ENCODE assay signal across 10 mouse cellular contexts in the genomic region with DNA sequence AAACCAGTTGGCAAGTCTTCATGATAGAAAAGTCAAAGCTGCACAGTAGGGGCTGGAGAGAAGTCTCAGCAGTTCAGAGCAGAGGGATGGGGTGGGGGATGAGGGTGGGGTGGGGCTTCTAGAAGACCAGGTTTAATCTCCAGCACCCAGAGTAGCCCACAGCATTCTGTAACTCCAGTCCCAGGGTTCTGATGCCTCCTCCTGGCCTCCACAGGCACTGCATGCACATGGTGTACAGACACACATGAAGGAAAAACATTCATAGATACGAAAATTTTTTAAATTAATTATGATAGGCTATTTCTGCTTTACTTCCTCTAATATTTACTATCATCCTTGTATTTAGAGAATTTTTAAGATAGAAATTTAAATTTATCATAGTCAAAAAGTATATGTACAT.
A peak's percentile ranks its signal among the peaks of the same experiment; 100 is the strongest.
DNase-seq lines count a peak whose midpoint lies in the region; ATAC-seq and TF ChIP-seq lines count a peak whose summit lies in the region.
"Had no signal": no experiment of that assay in that cellular context is flagged by ENCODE, and none has a peak within 500 bp of the region (broad histone marks: within the 10 kb centered on the region; RNA-seq: fewer than 3 reads in every experiment).

No protein-coding gene starts in this region.

- H3K27me3 ChIP-seq in liver, embryonic 11.5 days (replicated peaks; ENCODE audit: control insufficient read depth, insufficient read depth, low read length) = no peaks in the 10 kb centered on the region
- H3K27me3 ChIP-seq in small intestine, adult 2 months (ENCODE audit: control insufficient read depth, insufficient read depth, low read length) = no peaks in the 10 kb centered on the region
- H3K27me3 ChIP-seq: limb, embryonic 13.5 days had no signal

- DNase-seq in cerebellum, postnatal 14 days = peak; percentile 30 to 64
- no peak for DNase-seq in cerebellum, adult 9-10 months
- DNase-seq in liver = peak; percentile 35
- DNase-seq in liver, embryonic 11.5 days (ENCODE audit: low spot score) = no peak
- DNase-seq in frontal cortex, adult 2 months (ENCODE audit: extremely low spot score in 1 of 2, low spot score in 1 of 2) = no peak

- 76% methylated on average over 1 of the region's 1 CpGs for WGBS in liver, embryonic 11.5 days
- WGBS in small intestine, adult 2 months = 89% methylated on average over 1 of the region's 1 CpGs

- H3K4me3 ChIP-seq in liver, embryonic 11.5 days (ENCODE audit: low read depth, low read length) = no peak overlapping the region
- no peak overlapping the region for H3K4me3 ChIP-seq in small intestine, adult 2 months (ENCODE audit: low read depth, low read length)
- H3K4me3 ChIP-seq: limb, embryonic 13.5 days had no signal

- H3K4me2 ChIP-seq in liver, embryonic 11.5 days = no peak overlapping the region
- H3K4me2 ChIP-seq: limb, embryonic 13.5 days had no signal

- no peaks in the 10 kb centered on the region for H3K9me3 ChIP-seq in liver, embryonic 11.5 days (ENCODE audit: control insufficient read depth, low read length)
- H3K9me3 ChIP-seq: G1E; limb, embryonic 13.5 days had no signal

- H3K4me1 ChIP-seq in liver, embryonic 11.5 days (replicated peaks; ENCODE audit: control insufficient read depth, insufficient read depth, low read length) = no peaks in the 10 kb centered on the region
- no peaks in the 10 kb centered on the region for H3K4me1 ChIP-seq in small intestine, adult 2 months (ENCODE audit: control insufficient read depth, insufficient read depth, insufficient read length, low read length)

- H3K36me3 ChIP-seq in liver, embryonic 11.5 days (ENCODE audit: control insufficient read depth, insufficient read depth, low read length) = peaks cover 4% of the 10 kb centered on the region; the same call in 1 of the 2 replicates
- H3K36me3 ChIP-seq in small intestine, adult 2 months (ENCODE audit: control insufficient read depth, insufficient read depth, low read length) = peaks cover 5% of the 10 kb centered on the region; the same call in 1 of the 2 replicates

- TF ChIP-seq POLR2A in small intestine, adult 2 months (IDR thresholded peaks at IDR 0.05; ENCODE audit: low read depth, low read length) = no peak

- peak; percentile 42; the same call in 1 of the 2 replicates for TF ChIP-seq CTCF in small intestine, adult 2 months (IDR thresholded peaks at IDR 0.05; ENCODE audit: extremely low read depth, insufficient read length, insufficient replicate concordance, low read depth, low read length)

- no peak overlapping the region for H3K9ac ChIP-seq in liver, embryonic 11.5 days (ENCODE audit: low read depth, low read length)
- H3K9ac ChIP-seq: limb, embryonic 13.5 days had no signal

- no peak overlapping the region for H3K27ac ChIP-seq in liver, embryonic 11.5 days (ENCODE audit: low read depth, low read length)
- no peak overlapping the region for H3K27ac ChIP-seq in small intestine, adult 2 months (ENCODE audit: insufficient read depth, low read depth, low read length)
- H3K27ac ChIP-seq: limb, embryonic 13.5 days had no signal

- ATAC-seq in liver, embryonic 11.5 days (replicated peaks; ENCODE audit: low FRiP score) = no peak
- 0 out of 2 replicates have a peak, but pooled peaks have one; percentile 50 for ATAC-seq in common myeloid progenitor, adult 5-6 weeks (replicated peaks; ENCODE audit: low read depth, poor library complexity, severe bottlenecking)
- ATAC-seq in erythroid progenitor cell, adult 5-6 weeks (replicated peaks; ENCODE audit: low FRiP score, poor library complexity, severe bottlenecking) = no peak

Comparison
In these comparisons a context has a peak if more than half of its experiments do, and no peak if none do; other contexts are left out.
1. DNase-seq: peak in cerebellum, postnatal 14 days (2 of 2) and liver (single experiment); none in cerebellum, adult 9-10 months (single experiment), liver, embryonic 11.5 days (single experiment) and frontal cortex, adult 2 months (0 of 2).